Mouse (Mus musculus): ENCODE measurements around the gene Snx18. TPM values are rescaled to one million over a fixed set of nuclear protein-coding genes. Genes with fewer than 3 reads are reported as not detected.
A peak's percentile ranks its signal among the peaks of the same experiment; 100 is the strongest.

The Snx18 gene
- total RNA-seq, 1 experiment from 2014 or later: 22.6 TPM

GRCm38 (mm10) chr13:113597616-113598015 lies 20.7 kb downstream of the Snx18 start:
- no peak for DNase-seq

- DNase-seq: peak; percentile 39
Measured at GRCm38 (mm10) chr13:113596821-113597541, 21.4 kb downstream of the Snx18 start.

GRCm38 (mm10) chr13:113595987-113596386 lies 22.4 kb downstream of the Snx18 start:
- no peak for DNase-seq

GRCm38 (mm10) chr13:113595219-113595618 lies 23.1 kb downstream of the Snx18 start:
- DNase-seq: no peak

- no peak for DNase-seq
Measured at GRCm38 (mm10) chr13:113594361-113594760, 24.0 kb downstream of the Snx18 start.

- DNase-seq: no peak
Measured at GRCm38 (mm10) chr13:113593711-113594110, 24.7 kb downstream of the Snx18 start.

- no peak for DNase-seq
Measured at GRCm38 (mm10) chr13:113592703-113593200, 25.6 kb downstream of the Snx18 start.

GRCm38 (mm10) chr13:113591336-113591735 lies 27.0 kb downstream of the Snx18 start:
- no peak for DNase-seq

- DNase-seq: no peak
Measured at GRCm38 (mm10) chr13:113590216-113590615, 28.1 kb downstream of the Snx18 start.

- DNase-seq: no peak
Measured at GRCm38 (mm10) chr13:113589499-113589898, 28.9 kb downstream of the Snx18 start.

GRCm38 (mm10) chr13:113587200-113587936 lies 31.0 kb downstream of the Snx18 start:
- DNase-seq: no peak

GRCm38 (mm10) chr13:113585606-113586005 lies 32.8 kb downstream of the Snx18 start:
- DNase-seq: no peak

- DNase-seq: no peak
Measured at GRCm38 (mm10) chr13:113584431-113584830, 33.9 kb downstream of the Snx18 start.

- no peak for DNase-seq
Measured at GRCm38 (mm10) chr13:113583563-113583962, 34.8 kb downstream of the Snx18 start.

- no peak for DNase-seq
Measured at GRCm38 (mm10) chr13:113582024-113582423, 36.3 kb downstream of the Snx18 start.

- no peak for DNase-seq
Measured at GRCm38 (mm10) chr13:113581436-113581835, 36.9 kb downstream of the Snx18 start.

- DNase-seq: no peak
Measured at GRCm38 (mm10) chr13:113580400-113580790, 38.0 kb downstream of the Snx18 start.

- DNase-seq: no peak
Measured at GRCm38 (mm10) chr13:113579788-113580399, 38.5 kb downstream of the Snx18 start.

- no peak for DNase-seq
Measured at GRCm38 (mm10) chr13:113574232-113574631, 44.1 kb downstream of the Snx18 start.

- DNase-seq: no peak
Measured at GRCm38 (mm10) chr13:113573377-113573776, 45.0 kb downstream of the Snx18 start.

- DNase-seq: no peak
Measured at GRCm38 (mm10) chr13:113572046-113572686, 46.2 kb downstream of the Snx18 start.

GRCm38 (mm10) chr13:113569526-113569925 lies 48.8 kb downstream of the Snx18 start:
- no peak for DNase-seq

GRCm38 (mm10) chr13:113566951-113567350 lies 51.4 kb downstream of the Snx18 start:
- DNase-seq: no peak
